Mouse (Mus musculus) hindbrain, embryonic 11.5 days (tissue): ENCODE data around the gene S100b. TPM values are rescaled to one million over a fixed set of nuclear protein-coding genes. Genes with fewer than 3 reads are reported as not detected.

Source experiments
- microRNA counts: library from miRNA; unstranded; fragments of <30 nt; microRNA quantifications from one replicate; lab custom pipeline; 2015
- polyA plus RNA-seq: library from polyadenylated mRNA; unstranded; fragments of >200 nt; fragmentation: Nextera tagmentation; extraction: Ambion mirVana; gene quantifications from 2 replicates; pipeline ENCODE4 v1.2.1, GENCODE M21; 2014

S100b gene
- polyA plus RNA-seq, 1 experiment from 2014 or later = 0.45 TPM

MicroRNA genes within 50 kb of the gene (microRNA counts, 519-probe panel; counts per million panel counts)
- not detected for microRNA mmu-miR-678 (lab: Ali Mortazavi, UCI)

Other genes starting within 250 kb of the S100b start
- 27.0 and 28.3 TPM in 2 replicates for gene Zfp280b, start 221.2 kb upstream of the S100b start, polyA plus RNA-seq
- gene Slc5a4b, start 142.9 kb upstream of the S100b start, polyA plus RNA-seq = not detected in 2 replicates
- 0.10 TPM in 1 of 2 replicates, not detected in the other for gene Slc5a4a, start 106.4 kb upstream of the S100b start, polyA plus RNA-seq
- gene Prmt2, start 16.0 kb upstream of the S100b start, polyA plus RNA-seq = 113 TPM in 2 replicates
- gene Dip2a, start 91.4 kb downstream of the S100b start, polyA plus RNA-seq = 4.1 and 7.1 TPM in 2 replicates
- gene AC141477.1, start 186.6 kb downstream of the S100b start, polyA plus RNA-seq = not detected in 2 replicates
- 16.5 TPM in 2 replicates for gene Pcnt, start 188.9 kb downstream of the S100b start, polyA plus RNA-seq
- gene 2610028H24Rik, start 195.2 kb downstream of the S100b start, polyA plus RNA-seq = not detected in 2 replicates
- 66.8 and 67.5 TPM in 2 replicates for gene Mcm3ap, start 215.1 kb downstream of the S100b start, polyA plus RNA-seq
- gene Ybey, start 215.3 kb downstream of the S100b start, polyA plus RNA-seq = 5.3 and 5.8 TPM in 2 replicates